Mouse (Mus musculus) stomach, postnatal 0 days (tissue): ENCODE measurements around the gene Gimap8.

Experiments
- CTCF ChIP-seq: IDR thresholded peaks from 2 replicates; pipeline ENCODE4 v1.5.1; 2016; ENCODE audit warnings: antibody characterized with exemption, low read depth, mild to moderate bottlenecking, moderate library complexity
- EP300 ChIP-seq: optimal IDR thresholded peaks from 2 replicates; pipeline ENCODE3; 2016; ENCODE audit warnings: antibody characterized with exemption

- TF ChIP-seq EP300 (no peak), CTCF (no peak)
Observed at GRCm38 (mm10) chr6:48687077-48687476, 40.0 kb downstream of the Gimap8 start.
